Mouse (Mus musculus): Measurements from ENCODE around the gene Psme2. TPM values are rescaled to one million over a fixed set of nuclear protein-coding genes. Genes with fewer than 3 reads are reported as not detected.

Psme2 gene
- total and polyA plus RNA-seq, 2 experiments from 2014 or later = 57.6 to 163 TPM

GRCm38 (mm10) chr14:55551347-55551746 is 39.6 kb downstream of the Psme2 start:
- Histone ChIP-seq H3K27me3 (ENCODE audit: insufficient read depth, low read length) (no peaks in the 10 kb centered on the region), H3K4me2 (ENCODE audit: low read depth, low read length) (no peak overlapping the region), H3K4me1 (ENCODE audit: insufficient read depth, low read length) (no peaks in the 10 kb centered on the region), H3K4me3 (ENCODE audit: low read length) (no peak overlapping the region), H3K27ac (no peak overlapping the region), H3K9ac (replicated peaks; ENCODE audit: low read length) (no peak overlapping the region), H3K9me3 (ENCODE audit: low read length) (no peaks in the 10 kb centered on the region), H3K36me3 (ENCODE audit: insufficient read depth, low read length) (peaks cover 16% of the 10 kb centered on the region)
- no peak for DNase-seq (ENCODE audit: low spot score)
- 71% methylated on average over 5 of the region's 5 CpGs for WGBS
- no peak for TF ChIP-seq CTCF (IDR thresholded peaks at IDR 0.05; ENCODE audit: low read depth)
- no peak for ATAC-seq

GRCm38 (mm10) chr14:55550191-55550590 is 40.7 kb downstream of the Psme2 start:
- Histone ChIP-seq H3K9ac (replicated peaks; ENCODE audit: low read length) (no peak overlapping the region), H3K9me3 (ENCODE audit: low read length) (no peaks in the 10 kb centered on the region), H3K36me3 (ENCODE audit: insufficient read depth, low read length) (peaks cover 18% of the 10 kb centered on the region), H3K4me3 (ENCODE audit: low read length) (no peak overlapping the region), H3K27ac (no peak overlapping the region), H3K27me3 (ENCODE audit: insufficient read depth, low read length) (no peaks in the 10 kb centered on the region), H3K4me2 (ENCODE audit: low read depth, low read length) (no peak overlapping the region), H3K4me1 (ENCODE audit: insufficient read depth, low read length) (no peaks in the 10 kb centered on the region)
- DNase-seq (ENCODE audit: low spot score) = no peak
- ATAC-seq = no peak
- WGBS = 65% methylated on average over 6 of the region's 6 CpGs
- no peak for TF ChIP-seq CTCF (IDR thresholded peaks at IDR 0.05; ENCODE audit: low read depth)

- Histone ChIP-seq H3K9me3 (ENCODE audit: low read length) (no peaks in the 10 kb centered on the region), H3K9ac (replicated peaks; ENCODE audit: low read length) (no peak overlapping the region), H3K27me3 (ENCODE audit: insufficient read depth, low read length) (no peaks in the 10 kb centered on the region), H3K36me3 (ENCODE audit: insufficient read depth, low read length) (peaks cover 26% of the 10 kb centered on the region), H3K4me1 (ENCODE audit: insufficient read depth, low read length) (peaks cover 8% of the 10 kb centered on the region), H3K4me2 (ENCODE audit: low read depth, low read length) (no peak overlapping the region), H3K27ac (no peak overlapping the region), H3K4me3 (ENCODE audit: low read length) (no peak overlapping the region)
- DNase-seq (ENCODE audit: low spot score) (no peak), ATAC-seq (no peak)
- WGBS = 36% methylated on average over 9 of the region's 9 CpGs
- no peak for TF ChIP-seq CTCF (IDR thresholded peaks at IDR 0.05; ENCODE audit: low read depth)
These were observed 46.6 kb downstream of the Psme2 start for GRCm38 (mm10) chr14:55544334-55544733.

GRCm38 (mm10) chr14:55542268-55542667 is 48.6 kb downstream of the Psme2 start:
- Histone ChIP-seq H3K4me3 (ENCODE audit: low read length) (no peak overlapping the region), H3K9ac (replicated peaks; ENCODE audit: low read length) (no peak overlapping the region), H3K27ac (no peak overlapping the region), H3K4me2 (ENCODE audit: low read depth, low read length) (no peak overlapping the region), H3K36me3 (ENCODE audit: insufficient read depth, low read length) (peaks cover 10% of the 10 kb centered on the region), H3K27me3 (ENCODE audit: insufficient read depth, low read length) (no peaks in the 10 kb centered on the region), H3K4me1 (ENCODE audit: insufficient read depth, low read length) (peaks cover 8% of the 10 kb centered on the region), H3K9me3 (ENCODE audit: low read length) (no peaks in the 10 kb centered on the region)
- DNase-seq (ENCODE audit: low spot score) = no peak
- no peak for ATAC-seq
- WGBS = 94% methylated on average over 12 of the region's 12 CpGs
- TF ChIP-seq CTCF (IDR thresholded peaks at IDR 0.05; ENCODE audit: low read depth) = no peak

- 6% methylated on average over 10 of the region's 10 CpGs for WGBS
- peak; percentile 57 for ATAC-seq
- Histone ChIP-seq H3K36me3 (ENCODE audit: insufficient read depth, low read length) (peaks cover 10% of the 10 kb centered on the region), H3K9ac (replicated peaks; ENCODE audit: low read length) (peak overlapping the region; percentile 82), H3K27me3 (ENCODE audit: insufficient read depth, low read length) (no peaks in the 10 kb centered on the region), H3K4me3 (ENCODE audit: low read length) (peak overlapping the region; percentile 65), H3K27ac (peak overlapping the region; percentile 94), H3K4me2 (ENCODE audit: low read depth, low read length) (peak overlapping the region; percentile 94), H3K9me3 (ENCODE audit: low read length) (no peaks in the 10 kb centered on the region), H3K4me1 (ENCODE audit: insufficient read depth, low read length) (peaks cover 8% of the 10 kb centered on the region)
- no peak for TF ChIP-seq CTCF (IDR thresholded peaks at IDR 0.05; ENCODE audit: low read depth)
- peak; percentile 83 for DNase-seq (ENCODE audit: low spot score)
These were observed 50.1 kb downstream of the Psme2 start for GRCm38 (mm10) chr14:55540787-55541321.

GRCm38 (mm10) chr14:55540067-55540786 is 50.7 kb downstream of the Psme2 start, which contains the start of gene Pck2:
Pck2 (plus strand) TSS chr14:55540266.
- peaks cover 8% of the 10 kb centered on the region for H3K36me3 ChIP-seq (ENCODE audit: insufficient read depth, low read length)
- ATAC-seq (peak; percentile 90), DNase-seq (ENCODE audit: low spot score) (peak; percentile 86)
- H3K4me2 ChIP-seq (ENCODE audit: low read depth, low read length) = peak within 1 kb of the TSS; percentile 94
- under 1% methylated on average over 32 of the region's 32 CpGs for WGBS
- peak within 1 kb of the TSS; percentile 94 for H3K27ac ChIP-seq
- peak within 1 kb of the TSS; percentile 65 for H3K4me3 ChIP-seq (ENCODE audit: low read length)
- peak within 1 kb of the TSS; percentile 82 for H3K9ac ChIP-seq (replicated peaks; ENCODE audit: low read length)
- H3K4me1 ChIP-seq (ENCODE audit: insufficient read depth, low read length) = peaks cover 8% of the 10 kb centered on the region
- H3K9me3 ChIP-seq (ENCODE audit: low read length) = no peaks in the 10 kb centered on the region
- no peaks in the 10 kb centered on the region for H3K27me3 ChIP-seq (ENCODE audit: insufficient read depth, low read length)
- TF ChIP-seq CTCF (IDR thresholded peaks at IDR 0.05; ENCODE audit: low read depth) = no peak

Other genes starting within 250 kb of the Psme2 start
Only the 30 nearest of the 31 such genes appear.
- 15.8 and 18.4 TPM in 2 replicates for gene Dhrs4, start 112.4 kb downstream of the Psme2 start, total RNA-seq (2014; rRNA removed)
- gene Dhrs4, start 112.4 kb downstream of the Psme2 start, polyA plus RNA-seq (2015; fragmentation: Nextera tagmentation; extraction: Ambion mirVana) = 28.1 and 29.6 TPM in 2 replicates
- 90.5 and 120 TPM in 2 replicates for gene Carmil3, start 100.5 kb downstream of the Psme2 start, total RNA-seq (2014; rRNA removed)
- gene Carmil3, start 100.5 kb downstream of the Psme2 start, polyA plus RNA-seq (2015; fragmentation: Nextera tagmentation; extraction: Ambion mirVana) = 23.8 and 25.2 TPM in 2 replicates
- gene Cpne6, start 80.7 kb downstream of the Psme2 start, total RNA-seq (2014; rRNA removed) = 8.3 and 19.7 TPM in 2 replicates
- 25.3 and 28.0 TPM in 2 replicates for gene Cpne6, start 80.7 kb downstream of the Psme2 start, polyA plus RNA-seq (2015; fragmentation: Nextera tagmentation; extraction: Ambion mirVana)
- 4.4 and 7.1 TPM in 2 replicates for gene Nrl, start 66.1 kb downstream of the Psme2 start, total RNA-seq (2014; rRNA removed)
- gene Nrl, start 66.1 kb downstream of the Psme2 start, polyA plus RNA-seq (2015; fragmentation: Nextera tagmentation; extraction: Ambion mirVana) = 0.23 and 0.33 TPM in 2 replicates
- 30.5 and 32.0 TPM in 2 replicates for gene Pck2, start 50.8 kb downstream of the Psme2 start, total RNA-seq (2014; rRNA removed)
- 19.9 and 22.5 TPM in 2 replicates for gene Pck2, start 50.8 kb downstream of the Psme2 start, polyA plus RNA-seq (2015; fragmentation: Nextera tagmentation; extraction: Ambion mirVana)
- 97.9 and 118 TPM in 2 replicates for gene Dcaf11, start 31.1 kb downstream of the Psme2 start, total RNA-seq (2014; rRNA removed)
- gene Dcaf11, start 31.1 kb downstream of the Psme2 start, polyA plus RNA-seq (2015; fragmentation: Nextera tagmentation; extraction: Ambion mirVana) = 94.1 and 102 TPM in 2 replicates
- not detected in 2 replicates for gene A730061H03Rik, start 30.7 kb downstream of the Psme2 start, total RNA-seq (2014; rRNA removed)
- 0.55 TPM in 1 of 2 replicates, not detected in the other for gene A730061H03Rik, start 30.7 kb downstream of the Psme2 start, polyA plus RNA-seq (2015; fragmentation: Nextera tagmentation; extraction: Ambion mirVana)
- 2.9 TPM in 1 of 2 replicates, not detected in the other for gene Fitm1, start 15.5 kb downstream of the Psme2 start, total RNA-seq (2014; rRNA removed)
- gene Fitm1, start 15.5 kb downstream of the Psme2 start, polyA plus RNA-seq (2015; fragmentation: Nextera tagmentation; extraction: Ambion mirVana) = 0.25 TPM in 1 of 2 replicates, not detected in the other
- gene Psme1, start 13.0 kb downstream of the Psme2 start, total RNA-seq (2014; rRNA removed) = 86.5 and 128 TPM in 2 replicates
- 226 and 244 TPM in 2 replicates for gene Psme1, start 13.0 kb downstream of the Psme2 start, polyA plus RNA-seq (2015; fragmentation: Nextera tagmentation; extraction: Ambion mirVana)
- 26.6 and 51.6 TPM in 2 replicates for gene Emc9, start 5.8 kb downstream of the Psme2 start, total RNA-seq (2014; rRNA removed)
- 79.0 and 82.2 TPM in 2 replicates for gene Emc9, start 5.8 kb downstream of the Psme2 start, polyA plus RNA-seq (2015; fragmentation: Nextera tagmentation; extraction: Ambion mirVana)
- 23.6 and 25.5 TPM in 2 replicates for gene Rnf31, start 595 bp upstream of the Psme2 start, total RNA-seq (2014; rRNA removed)
- 21.0 and 21.2 TPM in 2 replicates for gene Rnf31, start 595 bp upstream of the Psme2 start, polyA plus RNA-seq (2015; fragmentation: Nextera tagmentation; extraction: Ambion mirVana)
- gene Irf9, start 12.5 kb upstream of the Psme2 start, total RNA-seq (2014; rRNA removed) = 14.8 and 18.4 TPM in 2 replicates
- gene Irf9, start 12.5 kb upstream of the Psme2 start, polyA plus RNA-seq (2015; fragmentation: Nextera tagmentation; extraction: Ambion mirVana) = 7.3 and 10.1 TPM in 2 replicates
- gene Rec8, start 26.9 kb upstream of the Psme2 start, total RNA-seq (2014; rRNA removed) = 11.6 and 12.8 TPM in 2 replicates
- 12.2 and 14.1 TPM in 2 replicates for gene Rec8, start 26.9 kb upstream of the Psme2 start, polyA plus RNA-seq (2015; fragmentation: Nextera tagmentation; extraction: Ambion mirVana)
- 120 and 132 TPM in 2 replicates for gene Ipo4, start 44.8 kb upstream of the Psme2 start, total RNA-seq (2014; rRNA removed)
- gene Ipo4, start 44.8 kb upstream of the Psme2 start, polyA plus RNA-seq (2015; fragmentation: Nextera tagmentation; extraction: Ambion mirVana) = 92.5 and 106 TPM in 2 replicates
- 2.8 and 7.9 TPM in 2 replicates for gene Gm49378, start 46.8 kb upstream of the Psme2 start, total RNA-seq (2014; rRNA removed)
- 1.0 and 1.4 TPM in 2 replicates for gene Gm49378, start 46.8 kb upstream of the Psme2 start, polyA plus RNA-seq (2015; fragmentation: Nextera tagmentation; extraction: Ambion mirVana)
- gene Tm9sf1, start 52.7 kb upstream of the Psme2 start, total RNA-seq (2014; rRNA removed) = 55.3 and 59.3 TPM in 2 replicates
- gene Tm9sf1, start 52.7 kb upstream of the Psme2 start, polyA plus RNA-seq (2015; fragmentation: Nextera tagmentation; extraction: Ambion mirVana) = 59.7 and 62.8 TPM in 2 replicates
- 0.32 and 1.3 TPM in 2 replicates for gene Tssk4, start 59.1 kb upstream of the Psme2 start, total RNA-seq (2014; rRNA removed)
- gene Tssk4, start 59.1 kb upstream of the Psme2 start, polyA plus RNA-seq (2015; fragmentation: Nextera tagmentation; extraction: Ambion mirVana) = 0.24 and 0.28 TPM in 2 replicates
- 40.6 and 45.1 TPM in 2 replicates for gene Mdp1, start 69.4 kb upstream of the Psme2 start, total RNA-seq (2014; rRNA removed)
- gene Mdp1, start 69.4 kb upstream of the Psme2 start, polyA plus RNA-seq (2015; fragmentation: Nextera tagmentation; extraction: Ambion mirVana) = 70.6 and 70.8 TPM in 2 replicates
- gene Gmpr2, start 80.8 kb upstream of the Psme2 start, total RNA-seq (2014; rRNA removed) = 17.5 and 24.3 TPM in 2 replicates
- gene Gmpr2, start 80.8 kb upstream of the Psme2 start, polyA plus RNA-seq (2015; fragmentation: Nextera tagmentation; extraction: Ambion mirVana) = 36.9 and 37.6 TPM in 2 replicates
- gene Nedd8, start 81.0 kb upstream of the Psme2 start, total RNA-seq (2014; rRNA removed) = 128 and 143 TPM in 2 replicates
- gene Nedd8, start 81.0 kb upstream of the Psme2 start, polyA plus RNA-seq (2015; fragmentation: Nextera tagmentation; extraction: Ambion mirVana) = 629 TPM in 2 replicates
- 18.7 and 21.9 TPM in 2 replicates for gene Tinf2, start 90.7 kb upstream of the Psme2 start, total RNA-seq (2014; rRNA removed)
- gene Tinf2, start 90.7 kb upstream of the Psme2 start, polyA plus RNA-seq (2015; fragmentation: Nextera tagmentation; extraction: Ambion mirVana) = 23.8 and 27.3 TPM in 2 replicates
- 0.10 and 0.11 TPM in 2 replicates for gene Tgm1, start 122.8 kb upstream of the Psme2 start, total RNA-seq (2014; rRNA removed)
- gene Tgm1, start 122.8 kb upstream of the Psme2 start, polyA plus RNA-seq (2015; fragmentation: Nextera tagmentation; extraction: Ambion mirVana) = 0.06 and 0.16 TPM in 2 replicates
- gene Rabggta, start 131.2 kb upstream of the Psme2 start, total RNA-seq (2014; rRNA removed) = 78.7 and 83.8 TPM in 2 replicates
- 50.4 and 51.9 TPM in 2 replicates for gene Rabggta, start 131.2 kb upstream of the Psme2 start, polyA plus RNA-seq (2015; fragmentation: Nextera tagmentation; extraction: Ambion mirVana)
- gene Dhrs1, start 154.6 kb upstream of the Psme2 start, total RNA-seq (2014; rRNA removed) = 62.0 and 69.2 TPM in 2 replicates
- gene Dhrs1, start 154.6 kb upstream of the Psme2 start, polyA plus RNA-seq (2015; fragmentation: Nextera tagmentation; extraction: Ambion mirVana) = 86.0 and 88.3 TPM in 2 replicates
- gene Nop9, start 154.6 kb upstream of the Psme2 start, total RNA-seq (2014; rRNA removed) = 19.9 and 28.9 TPM in 2 replicates
- 23.0 and 23.5 TPM in 2 replicates for gene Nop9, start 154.6 kb upstream of the Psme2 start, polyA plus RNA-seq (2015; fragmentation: Nextera tagmentation; extraction: Ambion mirVana)
- gene Cideb, start 167.3 kb upstream of the Psme2 start, total RNA-seq (2014; rRNA removed) = 1.9 TPM in 1 of 2 replicates, not detected in the other
- 0.75 and 0.81 TPM in 2 replicates for gene Cideb, start 167.3 kb upstream of the Psme2 start, polyA plus RNA-seq (2015; fragmentation: Nextera tagmentation; extraction: Ambion mirVana)
- 0.16 and 0.32 TPM in 2 replicates for gene Ltb4r2, start 170.3 kb upstream of the Psme2 start, total RNA-seq (2014; rRNA removed)
- 0.69 and 0.78 TPM in 2 replicates for gene Ltb4r2, start 170.3 kb upstream of the Psme2 start, polyA plus RNA-seq (2015; fragmentation: Nextera tagmentation; extraction: Ambion mirVana)
- 0.43 and 0.52 TPM in 2 replicates for gene Ltb4r1, start 174.8 kb upstream of the Psme2 start, total RNA-seq (2014; rRNA removed)
- 0.64 and 0.71 TPM in 2 replicates for gene Ltb4r1, start 174.8 kb upstream of the Psme2 start, polyA plus RNA-seq (2015; fragmentation: Nextera tagmentation; extraction: Ambion mirVana)
- 5.6 and 5.8 TPM in 2 replicates for gene Adcy4, start 193.0 kb upstream of the Psme2 start, total RNA-seq (2014; rRNA removed)
- 1.7 and 2.8 TPM in 2 replicates for gene Adcy4, start 193.0 kb upstream of the Psme2 start, polyA plus RNA-seq (2015; fragmentation: Nextera tagmentation; extraction: Ambion mirVana)
- 0.42 and 1.7 TPM in 2 replicates for gene Ripk3, start 197.8 kb upstream of the Psme2 start, total RNA-seq (2014; rRNA removed)
- 1.7 and 2.0 TPM in 2 replicates for gene Ripk3, start 197.8 kb upstream of the Psme2 start, polyA plus RNA-seq (2015; fragmentation: Nextera tagmentation; extraction: Ambion mirVana)